Mouse (Mus musculus) cerebral cortex, adult 2 months (tissue): Measurements from ENCODE around the gene Ablim1.

Experiments used
- WGBS: fragments of 180-500 bp; shearing (Covaris S2); methylation state at CpG from one replicate; pipeline ENCODE4 v1.1.7; 2018; 5-methylcytosine and 5-hydroxymethylcytosine counted together

Gene Ablim1

DNA sequence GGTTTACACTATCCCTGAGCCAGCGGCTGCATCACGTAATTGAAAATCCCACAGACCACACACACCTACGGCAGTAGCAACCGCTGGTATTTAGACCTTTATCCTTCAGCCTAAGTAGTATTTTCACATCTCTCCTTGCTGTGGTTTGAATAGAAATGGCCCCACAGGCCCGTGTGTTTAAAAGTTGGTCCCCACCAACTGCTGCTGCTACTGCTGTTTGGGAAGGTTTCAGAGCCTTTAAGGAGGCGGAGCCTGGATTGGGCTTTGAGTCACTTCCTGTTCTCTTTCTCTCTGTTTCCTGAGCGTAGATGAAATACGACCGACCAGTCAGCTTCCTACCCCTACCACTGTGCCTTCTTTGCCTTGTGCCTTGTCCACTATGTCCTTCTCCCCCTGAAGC, 214.7 kb downstream of the Ablim1 start:
- 82% methylated on average over 9 of the region's 9 CpGs for WGBS

- 75% methylated on average over 4 of the region's 4 CpGs for WGBS
Measured at GRCm38 (mm10) chr19:57099094-57099357, 215.7 kb downstream of the Ablim1 start.

GRCm38 (mm10) chr19:57098241-57099093, 216.3 kb downstream of the Ablim1 start:
- 31% methylated on average over 14 of the region's 14 CpGs for WGBS

DNA sequence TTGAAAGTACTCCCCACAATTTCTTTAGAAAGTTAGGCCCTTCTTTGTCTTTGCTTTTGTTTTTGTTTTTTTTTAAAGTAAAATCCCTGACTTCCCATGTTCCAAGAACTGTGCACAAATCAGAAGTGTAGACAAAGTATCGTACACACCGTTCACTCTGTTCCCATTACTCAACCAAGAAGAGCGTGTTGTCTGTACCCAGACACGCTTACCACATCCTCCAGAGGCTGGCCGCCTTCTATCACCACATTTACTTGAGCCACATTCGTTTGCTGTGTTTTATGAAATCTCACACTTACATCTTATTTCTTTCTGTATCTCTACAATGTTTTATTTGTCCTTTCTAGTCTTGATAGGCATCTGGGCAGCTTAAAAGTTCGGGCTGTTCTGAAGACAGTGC, 219.4 kb downstream of the Ablim1 start:
- WGBS, result 83% methylated on average over 7 of the region's 7 CpGs

GRCm38 (mm10) chr19:57093698-57094004, 221.1 kb downstream of the Ablim1 start:
- WGBS, result 83% methylated on average over 3 of the region's 3 CpGs

GRCm38 (mm10) chr19:57092958-57093697, 221.6 kb downstream of the Ablim1 start:
- WGBS, result 55% methylated on average over 5 of the region's 5 CpGs

- WGBS, result 58% methylated on average over 7 of the region's 7 CpGs
Measured at GRCm38 (mm10) chr19:57091278-57091677, 223.4 kb downstream of the Ablim1 start.

- WGBS, result 60% methylated on average over 2 of the region's 2 CpGs
Measured at GRCm38 (mm10) chr19:57088804-57089369, 225.8 kb downstream of the Ablim1 start.

DNA sequence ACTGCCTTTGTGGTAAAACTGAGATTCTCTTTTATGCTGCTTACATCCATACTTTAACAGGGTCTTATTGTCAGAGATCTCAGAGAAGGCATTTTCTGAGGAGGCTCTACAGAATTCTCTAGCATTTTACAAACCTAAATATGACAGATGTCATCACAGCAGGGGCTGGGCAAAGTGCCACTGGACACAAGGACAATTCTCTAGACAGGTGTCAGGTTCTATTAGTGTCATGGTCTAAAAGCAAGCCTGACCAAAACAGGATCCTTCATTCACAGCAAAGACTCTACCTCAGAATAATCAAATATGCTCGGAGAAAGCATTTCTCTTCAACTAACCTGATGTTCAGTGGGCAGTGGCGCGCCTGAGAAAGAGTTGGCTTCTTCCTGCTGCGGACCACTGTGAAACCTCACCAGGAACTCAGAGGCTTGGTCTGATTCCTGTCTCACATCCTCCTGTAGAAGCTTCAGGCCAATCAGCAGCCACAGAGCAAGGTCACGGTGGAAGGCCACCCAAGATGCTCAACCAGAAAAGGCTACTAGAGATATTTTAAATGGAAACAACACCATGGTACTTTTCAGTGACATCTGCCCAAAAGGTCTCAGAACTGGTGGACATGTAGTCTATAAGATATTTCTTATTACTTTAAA, 230.1 kb downstream of the Ablim1 start:
- 86% methylated on average over 5 of the region's 5 CpGs for WGBS

- 94% methylated on average over 2 of the region's 2 CpGs for WGBS
Measured at GRCm38 (mm10) chr19:57083887-57084286, 230.8 kb downstream of the Ablim1 start.

GRCm38 (mm10) chr19:57083183-57083555, 231.6 kb downstream of the Ablim1 start:
- WGBS, result 74% methylated on average over 10 of the region's 10 CpGs

GRCm38 (mm10) chr19:57082454-57083182, 232.1 kb downstream of the Ablim1 start:
- 55% methylated on average over 17 of the region's 17 CpGs for WGBS

DNA sequence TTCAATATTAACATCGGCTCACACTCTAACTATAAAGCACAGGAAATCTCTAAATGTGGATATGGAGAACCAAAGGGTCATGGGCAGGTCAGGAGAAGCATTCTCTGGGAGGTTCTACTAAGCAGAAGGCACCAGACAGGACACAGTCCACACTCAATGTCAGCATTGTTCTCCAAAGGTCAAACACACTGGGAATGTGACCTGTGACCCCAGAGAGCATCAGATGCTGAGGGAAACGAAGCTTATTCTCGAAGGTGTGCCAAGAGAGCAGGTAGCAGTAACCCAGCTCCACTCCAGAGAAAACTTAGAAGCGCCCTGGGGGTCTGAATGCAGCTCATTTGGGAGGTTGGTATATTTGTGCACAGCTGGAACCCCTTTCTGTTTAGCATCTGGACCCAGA, 233.2 kb downstream of the Ablim1 start:
- 81% methylated on average over 4 of the region's 4 CpGs for WGBS

- WGBS, result 80% methylated on average over 3 of the region's 3 CpGs
Measured at GRCm38 (mm10) chr19:57079606-57079981, 235.1 kb downstream of the Ablim1 start.

GRCm38 (mm10) chr19:57078867-57079605, 235.7 kb downstream of the Ablim1 start:
- 48% methylated on average over 10 of the region's 10 CpGs for WGBS

DNA sequence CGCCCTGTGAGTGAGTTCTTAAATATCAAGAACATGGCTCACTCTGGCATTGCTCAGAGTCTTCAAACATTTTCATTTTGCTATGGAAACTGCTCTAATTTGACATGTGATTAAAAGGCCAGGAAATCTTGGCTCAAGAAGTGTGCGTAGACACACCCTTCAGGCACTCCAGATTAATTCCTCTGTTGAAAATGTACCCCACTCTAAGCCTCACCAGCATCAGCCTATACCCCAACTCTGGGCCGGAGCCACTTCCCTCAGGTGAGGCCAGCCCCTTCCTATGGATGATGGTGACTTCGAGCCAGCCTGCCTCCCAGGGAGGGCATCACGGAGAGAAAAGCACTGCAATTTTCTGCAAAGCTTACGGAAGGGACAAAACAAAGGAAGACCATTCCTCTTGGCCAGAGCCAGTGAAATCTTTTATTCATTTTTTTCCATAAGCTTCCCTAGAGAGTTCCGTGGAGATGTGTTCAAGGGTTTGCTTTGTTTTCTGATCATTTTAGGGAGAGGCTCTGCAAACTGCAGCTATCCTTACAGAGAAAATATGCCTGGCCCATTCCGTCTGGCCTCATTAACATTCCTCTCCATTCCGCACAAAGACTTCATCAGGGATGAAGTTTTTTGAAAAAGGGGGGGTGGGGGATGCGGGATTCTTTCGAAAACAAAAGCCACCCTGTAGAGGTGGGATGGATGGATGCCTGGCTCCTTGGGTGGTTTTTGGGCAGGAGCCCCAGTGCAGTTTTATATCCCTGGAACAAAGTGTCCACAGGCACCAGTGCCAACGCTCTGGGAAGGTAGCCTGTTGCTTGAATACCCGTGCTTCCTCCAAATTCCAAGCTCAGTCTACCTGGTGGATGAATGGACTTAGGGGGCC, 236.7 kb downstream of the Ablim1 start:
- WGBS, result 56% methylated on average over 13 of the region's 13 CpGs

- 64% methylated on average over 4 of the region's 4 CpGs for WGBS
Measured at GRCm38 (mm10) chr19:57073450-57073849, 241.3 kb downstream of the Ablim1 start.

DNA sequence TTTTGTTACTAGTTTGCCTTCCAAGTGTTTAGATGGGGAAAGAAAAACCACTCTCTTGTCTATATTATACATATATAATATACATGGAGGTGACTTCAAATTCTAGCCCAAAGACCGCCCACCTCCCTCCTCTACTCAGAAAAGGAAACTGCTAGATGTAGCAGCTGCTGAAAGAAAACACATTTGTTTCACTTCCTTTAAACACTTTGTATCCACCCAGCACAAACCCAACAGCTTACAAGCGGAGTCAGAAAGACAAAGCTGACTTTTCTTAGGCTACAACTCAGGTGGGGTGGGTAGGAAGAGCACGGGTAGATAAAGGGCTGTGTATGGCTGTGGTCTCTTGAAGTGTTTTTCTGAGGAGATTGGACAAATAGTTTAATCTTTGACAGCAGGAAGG, 242.0 kb downstream of the Ablim1 start:
- whole genome bisulfite sequencing, result 23% methylated on average over 3 of the region's 3 CpGs

GRCm38 (mm10) chr19:57067108-57067613, 247.6 kb downstream of the Ablim1 start:
- WGBS, result 75% methylated on average over 9 of the region's 9 CpGs

- 31% methylated on average over 3 of the region's 3 CpGs for WGBS
Measured at GRCm38 (mm10) chr19:57066313-57066712, 248.4 kb downstream of the Ablim1 start.
